Mouse (Mus musculus) heart, embryonic 15.5 days (tissue): ENCODE data around the gene Cacna2d4. TPM values are rescaled to one million over a fixed set of nuclear protein-coding genes. Genes with fewer than 3 reads are reported as not detected.
A peak's percentile ranks its signal among the peaks of the same experiment; 100 is the strongest.

Experiments
- ATAC-seq: fragments of 200-750 bp; cut with Nextera tagmentation; replicated peaks from 2 replicates; pipeline ENCODE4 v1.8.0; 2017; ENCODE audit warnings: low read depth, moderate TSS enrichment; ENCODE audit not compliant: insufficient number of reproducible peaks, insufficient read depth, low FRiP score
- H3K27ac ChIP-seq: fragments of 300-500 bp; sonication (generic); 2 replicates; pipeline ENCODE4 v1.5.1; 2015; ENCODE audit warnings: mild to moderate bottlenecking, inconsistent platforms
- H3K27me3 ChIP-seq: fragments of 300-500 bp; sonication (generic); 2 replicates; pipeline ENCODE4 v1.6.1; 2015; ENCODE audit warnings: inconsistent platforms
- H3K36me3 ChIP-seq: fragments of 300-500 bp; sonication (generic); 2 replicates; pipeline ENCODE4 v1.6.1; 2015; ENCODE audit warnings: mild to moderate bottlenecking, inconsistent platforms
- H3K4me1 ChIP-seq: fragments of 300-500 bp; sonication (generic); replicated peaks from 2 replicates; pipeline ENCODE4 v1.6.1; 2015; ENCODE audit warnings: inconsistent platforms
- H3K4me2 ChIP-seq: fragments of 300-500 bp; sonication (generic); 2 replicates; pipeline ENCODE4 v1.6.1; 2015; ENCODE audit warnings: inconsistent platforms, mild to moderate bottlenecking, moderate library complexity
- H3K4me3 ChIP-seq: fragments of 300-500 bp; sonication (generic); 2 replicates; pipeline ENCODE4 v1.5.1; 2015; ENCODE audit warnings: mild to moderate bottlenecking, inconsistent platforms
- H3K9ac ChIP-seq: fragments of 300-500 bp; sonication (generic); 2 replicates; pipeline ENCODE4 v1.6.1; 2015; ENCODE audit warnings: mild to moderate bottlenecking, inconsistent platforms
- H3K9me3 ChIP-seq: fragments of 300-500 bp; sonication (generic); replicated peaks from 2 replicates; pipeline ENCODE4 v1.6.1; 2016; ENCODE audit warnings: inconsistent platforms
- WGBS: fragments of 180-500 bp; shearing (Covaris S2); methylation state at CpG from one replicate; pipeline ENCODE4 v1.1.7; 2015; ENCODE audit warnings: mixed read lengths; 5-methylcytosine and 5-hydroxymethylcytosine counted together
- polyA plus RNA-seq: library from polyadenylated mRNA; unstranded; fragments of >200 nt; fragmentation: Nextera tagmentation; extraction: Ambion mirVana; gene quantifications from 2 replicates; pipeline ENCODE4 v1.2.1, GENCODE M21; 2015

The Cacna2d4 gene
- polyA plus RNA-seq, 1 experiment from 2014 or later: not detected

GRCm38 (mm10) chr6:119313096-119313495 is 76.8 kb downstream of the Cacna2d4 start:
- Histone ChIP-seq H3K9ac (no peak overlapping the region), H3K4me2 (no peak overlapping the region), H3K4me3 (no peak overlapping the region), H3K27me3 (peaks cover 13% of the 10 kb centered on the region; the same call in 1 of the 2 replicates), H3K4me1 (no peaks in the 10 kb centered on the region), H3K27ac (no peak overlapping the region), H3K9me3 (no peaks in the 10 kb centered on the region), H3K36me3 (no peaks in the 10 kb centered on the region)
- ATAC-seq: no peak
- WGBS: 42% methylated on average over 3 of the region's 3 CpGs

- no peak overlapping the region for H3K27ac ChIP-seq
- 45% methylated on average over 14 of the region's 14 CpGs for WGBS
- no peak overlapping the region for H3K9ac ChIP-seq
- ATAC-seq: no peak
- H3K4me1 ChIP-seq: no peaks in the 10 kb centered on the region
- no peak overlapping the region for H3K4me2 ChIP-seq
- no peaks in the 10 kb centered on the region for H3K36me3 ChIP-seq
- no peaks in the 10 kb centered on the region for H3K9me3 ChIP-seq
- peaks cover 8% of the 10 kb centered on the region; the same call in 1 of the 2 replicates for H3K27me3 ChIP-seq
- no peak overlapping the region for H3K4me3 ChIP-seq
Observed at GRCm38 (mm10) chr6:119313588-119314375, 77.5 kb downstream of the Cacna2d4 start.

DNA sequence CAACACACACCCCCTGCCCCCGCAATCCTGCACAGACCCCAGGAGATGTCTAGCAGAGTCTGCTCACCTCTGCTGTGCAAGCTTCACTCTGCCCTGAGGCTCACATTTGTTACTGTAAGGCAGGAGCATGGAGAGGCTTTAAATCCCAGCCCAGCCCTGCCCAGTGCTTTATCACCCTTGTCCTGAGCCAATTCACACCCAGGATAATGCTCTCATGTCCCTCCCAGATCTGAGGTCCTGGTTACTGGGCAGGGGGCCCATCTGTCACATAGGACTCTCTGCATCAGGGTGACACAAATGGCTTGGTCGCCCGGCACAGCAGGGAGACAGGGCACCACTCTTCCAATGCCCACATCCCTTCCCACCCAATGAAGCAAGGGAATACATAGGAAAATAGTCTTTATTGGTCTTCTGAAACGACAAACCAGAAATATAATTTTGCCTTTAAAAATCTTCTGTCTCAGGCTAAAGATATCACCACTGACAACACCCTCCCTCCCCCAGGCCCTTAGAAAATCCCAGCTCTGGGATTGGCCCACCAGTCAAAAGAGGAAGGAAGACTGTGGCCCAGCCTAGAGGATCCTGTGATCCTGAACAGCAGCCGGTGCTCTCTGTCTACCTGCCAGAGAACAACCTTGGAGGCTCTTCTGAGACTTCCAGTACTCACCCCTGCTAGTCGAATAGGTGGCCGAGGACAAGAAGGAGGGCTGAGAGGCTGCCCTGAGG is 78.6 kb downstream of the Cacna2d4 start:
- H3K27ac ChIP-seq: no peak overlapping the region
- H3K9me3 ChIP-seq: peaks cover 5% of the 10 kb centered on the region; the same call in 1 of the 2 replicates
- no peaks in the 10 kb centered on the region for H3K36me3 ChIP-seq
- no peak overlapping the region for H3K9ac ChIP-seq
- no peaks in the 10 kb centered on the region for H3K4me1 ChIP-seq
- no peak for ATAC-seq
- no peak overlapping the region for H3K4me2 ChIP-seq
- WGBS: 37% methylated on average over 7 of the region's 7 CpGs
- H3K4me3 ChIP-seq: no peak overlapping the region
- H3K27me3 ChIP-seq: peaks cover 3% of the 10 kb centered on the region; the same call in 1 of the 2 replicates

GRCm38 (mm10) chr6:119318732-119319131 is 82.4 kb downstream of the Cacna2d4 start:
- no peaks in the 10 kb centered on the region for H3K4me1 ChIP-seq
- ATAC-seq: no peak
- no peak overlapping the region for H3K9ac ChIP-seq
- no peak overlapping the region for H3K27ac ChIP-seq
- peaks cover 33% of the 10 kb centered on the region for H3K27me3 ChIP-seq
- H3K9me3 ChIP-seq: peaks cover 5% of the 10 kb centered on the region; the same call in 1 of the 2 replicates
- no peaks in the 10 kb centered on the region for H3K36me3 ChIP-seq
- 76% methylated on average over 9 of the region's 9 CpGs for WGBS
- no peak overlapping the region for H3K4me2 ChIP-seq
- H3K4me3 ChIP-seq: no peak overlapping the region

DNA sequence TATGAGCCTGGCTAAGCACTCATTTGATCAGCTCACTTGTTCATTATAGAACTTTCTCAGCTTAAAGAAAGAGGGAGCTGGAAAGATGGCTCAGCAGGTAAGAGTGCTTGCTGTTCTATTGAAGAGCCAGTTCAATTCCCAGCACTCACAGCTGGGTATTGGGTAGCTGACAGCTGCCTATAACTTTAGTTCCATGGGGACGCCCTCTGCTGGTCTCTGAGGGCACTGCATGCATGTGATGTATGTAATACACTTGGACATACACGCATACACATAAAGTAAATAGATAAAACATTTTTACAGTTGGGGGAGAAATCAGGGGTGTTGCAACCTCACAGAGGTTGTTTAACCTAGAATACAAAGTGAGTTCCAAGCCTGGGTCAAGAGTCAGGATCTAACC is 83.0 kb downstream of the Cacna2d4 start:
- H3K27me3 ChIP-seq: peaks cover 37% of the 10 kb centered on the region

DNA sequence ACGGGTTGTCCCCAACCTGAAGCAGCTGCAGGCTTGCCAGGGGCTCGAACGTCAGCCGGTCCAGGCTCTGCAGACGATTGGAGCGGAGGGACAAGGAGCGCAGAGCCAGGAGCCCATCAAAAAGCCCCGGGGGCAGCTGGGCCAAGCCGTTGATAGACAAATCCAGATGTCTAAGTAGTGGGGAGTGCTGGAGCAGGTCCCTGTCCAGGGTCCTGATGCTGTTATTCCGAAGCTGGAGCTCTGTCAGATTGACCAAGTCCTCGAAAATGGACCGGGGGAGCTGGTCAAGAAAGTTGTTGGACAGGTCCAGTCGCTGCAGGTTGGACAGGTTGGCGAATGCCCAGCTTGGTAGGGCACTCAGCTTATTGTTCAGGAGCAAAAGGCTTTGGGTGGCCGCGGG is 84.2 kb downstream of the Cacna2d4 start:
- Histone ChIP-seq H3K4me2 (no peak overlapping the region), H3K9ac (no peak overlapping the region), H3K4me3 (no peak overlapping the region), H3K27me3 (peaks cover 46% of the 10 kb centered on the region), H3K4me1 (no peaks in the 10 kb centered on the region), H3K9me3 (peaks cover 5% of the 10 kb centered on the region; the same call in 1 of the 2 replicates), H3K27ac (no peak overlapping the region), H3K36me3 (no peaks in the 10 kb centered on the region)
- WGBS: 24% methylated on average over 16 of the region's 16 CpGs
- ATAC-seq: no peak

More for the DNA sequence above, 83.0 kb downstream of the Cacna2d4 start:
- Histone ChIP-seq H3K36me3 (no peaks in the 10 kb centered on the region), H3K4me1 (no peaks in the 10 kb centered on the region), H3K9ac (no peak overlapping the region), H3K4me3 (no peak overlapping the region), H3K9me3 (peaks cover 5% of the 10 kb centered on the region; the same call in 1 of the 2 replicates), H3K4me2 (no peak overlapping the region), H3K27ac (no peak overlapping the region)
- ATAC-seq: no peak
- 83% methylated on average over 2 of the region's 2 CpGs for WGBS

GRCm38 (mm10) chr6:119321752-119322151 is 85.4 kb downstream of the Cacna2d4 start:
- H3K27ac ChIP-seq: no peak overlapping the region
- H3K9ac ChIP-seq: no peak overlapping the region
- H3K4me3 ChIP-seq: no peak overlapping the region
- no peak overlapping the region for H3K4me2 ChIP-seq
- H3K4me1 ChIP-seq: no peaks in the 10 kb centered on the region
- 66% methylated on average over 7 of the region's 7 CpGs for WGBS
- H3K36me3 ChIP-seq: no peaks in the 10 kb centered on the region
- peaks cover 57% of the 10 kb centered on the region for H3K27me3 ChIP-seq
- peaks cover 5% of the 10 kb centered on the region; the same call in 1 of the 2 replicates for H3K9me3 ChIP-seq
- ATAC-seq: no peak

GRCm38 (mm10) chr6:119324776-119325175 is 88.5 kb downstream of the Cacna2d4 start:
- 61% methylated on average over 10 of the region's 10 CpGs for WGBS
- Histone ChIP-seq H3K27me3 (peaks cover 88% of the 10 kb centered on the region), H3K9me3 (no peaks in the 10 kb centered on the region), H3K4me3 (no peak overlapping the region), H3K36me3 (no peaks in the 10 kb centered on the region), H3K9ac (no peak overlapping the region), H3K4me1 (peaks cover 17% of the 10 kb centered on the region), H3K4me2 (no peak overlapping the region), H3K27ac (no peak overlapping the region)
- ATAC-seq: no peak

- H3K4me3 ChIP-seq: no peak overlapping the region
- peaks cover 96% of the 10 kb centered on the region for H3K27me3 ChIP-seq
- WGBS: 57% methylated on average over 6 of the region's 6 CpGs
Observed at GRCm38 (mm10) chr6:119325978-119326377, 89.7 kb downstream of the Cacna2d4 start.

DNA sequence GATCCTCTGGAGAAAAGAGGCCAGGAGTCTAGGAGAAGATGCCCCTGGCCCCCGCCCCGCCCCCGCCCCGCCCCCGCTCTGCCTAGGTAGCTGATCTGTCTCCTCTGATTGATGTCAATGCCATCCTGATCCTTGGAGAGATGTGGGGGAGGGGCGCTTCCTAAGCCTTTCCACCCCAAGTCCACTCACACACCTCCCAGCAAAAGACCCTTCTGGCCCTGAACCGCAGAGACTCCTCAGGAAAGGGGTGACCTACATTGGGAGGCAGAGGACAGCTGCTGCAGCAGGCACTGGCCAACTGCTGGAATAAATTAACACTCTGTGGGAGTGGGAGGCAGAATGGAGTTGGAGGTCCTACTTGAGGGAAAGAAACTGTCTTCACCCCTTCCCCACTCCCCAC is 90.2 kb downstream of the Cacna2d4 start:
- Histone ChIP-seq H3K9ac (no peak overlapping the region), H3K9me3 (no peaks in the 10 kb centered on the region), H3K36me3 (no peaks in the 10 kb centered on the region), H3K27me3 (peaks cover 96% of the 10 kb centered on the region), H3K27ac (no peak overlapping the region), H3K4me3 (no peak overlapping the region), H3K4me2 (no peak overlapping the region), H3K4me1 (peaks cover 30% of the 10 kb centered on the region)
- 29% methylated on average over 6 of the region's 7 CpGs for WGBS
- ATAC-seq: no peak

More at GRCm38 (mm10) chr6:119325978-119326377, 89.7 kb downstream of the Cacna2d4 start:
- ATAC-seq: no peak
- H3K9ac ChIP-seq: no peak overlapping the region
- H3K36me3 ChIP-seq: no peaks in the 10 kb centered on the region
- peaks cover 29% of the 10 kb centered on the region for H3K4me1 ChIP-seq
- no peaks in the 10 kb centered on the region for H3K9me3 ChIP-seq
- H3K27ac ChIP-seq: no peak overlapping the region
- H3K4me2 ChIP-seq: no peak overlapping the region

- Histone ChIP-seq H3K4me1 (peaks cover 30% of the 10 kb centered on the region), H3K27me3 (peaks cover 93% of the 10 kb centered on the region), H3K36me3 (no peaks in the 10 kb centered on the region), H3K9ac (no peak overlapping the region), H3K4me2 (peak overlapping the region; percentile 39), H3K4me3 (no peak overlapping the region), H3K27ac (no peak overlapping the region), H3K9me3 (no peaks in the 10 kb centered on the region)
- ATAC-seq: no peak
- WGBS: 9% methylated on average over 11 of the region's 11 CpGs
Observed at GRCm38 (mm10) chr6:119328521-119329115, 92.3 kb downstream of the Cacna2d4 start.
